Mouse (Mus musculus) myocyte (in vitro differentiated cells): ENCODE measurements around the gene Atxn2l.
A peak's percentile ranks its signal among the peaks of the same experiment; 100 is the strongest.

Experiments used
- MYOD1 ChIP-seq, 3 experiments: IDR thresholded peaks; one replicate each; pipeline ENCODE4 v1.6.1; 2011; ENCODE audit warnings: control low read depth in 2 of 3, low read depth in 2 of 3, mild to moderate bottlenecking in 2 of 3, moderate library complexity in 1 of 3; ENCODE audit not compliant: insufficient read length in 2 of 3, control insufficient read depth in 1 of 3
- MYOG ChIP-seq, 3 experiments: IDR thresholded peaks; one replicate each; pipeline ENCODE4 v1.6.1; 2011; ENCODE audit warnings: control low read depth in 2 of 3, low read depth in 2 of 3, mild to moderate bottlenecking in 2 of 3; ENCODE audit not compliant: insufficient read length in 2 of 3, control insufficient read depth in 1 of 3, insufficient read depth in 1 of 3
- SRF ChIP-seq: IDR thresholded peaks from one replicate; pipeline ENCODE4 v1.6.1; 2011; ENCODE audit warnings: low read depth; ENCODE audit not compliant: control insufficient read depth, insufficient read length

- TF ChIP-seq MYOD1 (IDR thresholded peaks at IDR 0.05; ENCODE audit: control insufficient read depth in 1 of 3, insufficient read length in 2 of 3, low read depth in 2 of 3) (peak in 2 of 3 experiments; percentile 65 to 78), SRF (no peak), MYOG (IDR thresholded peaks at IDR 0.05; ENCODE audit: control insufficient read depth in 1 of 3, insufficient read depth in 1 of 3, insufficient read length in 2 of 3, low read depth in 2 of 3) (no peak)
Observed at GRCm38 (mm10) chr7:126463004-126463403, 40.2 kb downstream of the Atxn2l start, which contains the start of gene Atp2a1.
